Mouse (Mus musculus) layer of hippocampus, adult 9-10 months (tissue): ENCODE results near the gene Gm6588.
A peak's percentile ranks its signal among the peaks of the same experiment; 100 is the strongest.

Experiments
- DNase-seq: peaks from one replicate; pipeline ENCODE4 v3.0.0; 2022; ENCODE audit warnings: low spot score

The Gm6588 gene

DNA sequence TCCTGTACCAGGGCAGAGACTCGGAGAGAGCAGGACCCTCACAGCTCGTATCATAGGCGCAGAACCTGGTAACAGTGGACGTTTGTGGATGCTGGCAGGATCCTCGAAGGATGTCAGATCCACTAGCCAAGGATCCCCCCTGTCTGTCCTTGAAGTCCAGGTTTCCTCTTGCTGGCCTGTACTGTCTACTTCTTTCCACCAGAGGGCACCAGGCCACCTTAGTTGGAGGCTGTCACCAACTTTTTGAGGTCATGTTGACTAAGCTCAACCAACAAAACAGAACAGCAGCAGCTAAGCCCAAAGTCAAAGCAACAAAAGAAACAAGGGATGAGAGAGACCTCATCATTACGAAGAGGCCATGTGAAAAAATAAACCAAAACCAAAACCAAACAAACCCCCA is 20.9 kb downstream of the Gm6588 start:
- no peak for DNase-seq

DNA sequence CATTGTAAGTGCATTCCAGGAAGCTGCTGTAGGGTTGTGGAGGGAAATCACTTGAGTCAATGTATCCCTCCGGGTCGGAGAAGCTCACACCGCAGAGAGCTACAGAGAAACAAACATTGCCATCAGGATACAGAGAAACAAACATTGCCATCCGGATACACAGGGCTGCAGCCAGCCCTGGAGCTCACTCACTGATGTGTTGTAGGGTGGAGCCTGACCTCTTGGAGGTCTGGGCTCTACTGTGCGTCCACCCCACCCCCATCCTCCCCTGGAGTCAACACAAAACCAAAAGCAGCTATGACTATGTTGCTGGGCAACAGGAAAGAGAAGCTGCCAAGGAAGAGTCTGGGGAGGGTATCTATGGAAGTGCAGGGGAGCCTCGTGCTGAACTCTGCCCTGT is 24.2 kb downstream of the Gm6588 start:
- DNase-seq: no peak

- DNase-seq: no peak
These were observed 32.8 kb downstream of the Gm6588 start for GRCm38 (mm10) chr5:112481946-112482410.

DNA sequence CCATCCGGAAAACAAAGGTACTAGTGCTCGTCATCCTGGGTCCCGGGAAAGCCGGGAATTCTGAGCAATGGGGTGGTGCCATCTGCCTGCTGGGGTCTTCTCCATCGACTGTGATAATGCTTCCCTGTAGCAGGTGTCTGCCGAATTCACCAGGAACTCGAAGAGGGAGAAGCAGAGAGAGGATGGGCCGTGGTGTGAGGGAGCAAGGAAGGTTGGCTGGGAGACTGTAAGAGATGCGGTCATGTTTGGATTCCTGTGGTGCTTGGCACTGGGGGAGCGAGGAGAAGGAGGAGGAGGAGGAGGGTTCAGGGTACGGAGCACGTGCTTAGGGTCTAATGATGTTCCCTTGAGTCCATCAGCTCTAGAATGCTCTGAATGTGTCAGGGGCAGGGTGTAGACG is 33.3 kb downstream of the Gm6588 start:
- DNase-seq: no peak

DNA sequence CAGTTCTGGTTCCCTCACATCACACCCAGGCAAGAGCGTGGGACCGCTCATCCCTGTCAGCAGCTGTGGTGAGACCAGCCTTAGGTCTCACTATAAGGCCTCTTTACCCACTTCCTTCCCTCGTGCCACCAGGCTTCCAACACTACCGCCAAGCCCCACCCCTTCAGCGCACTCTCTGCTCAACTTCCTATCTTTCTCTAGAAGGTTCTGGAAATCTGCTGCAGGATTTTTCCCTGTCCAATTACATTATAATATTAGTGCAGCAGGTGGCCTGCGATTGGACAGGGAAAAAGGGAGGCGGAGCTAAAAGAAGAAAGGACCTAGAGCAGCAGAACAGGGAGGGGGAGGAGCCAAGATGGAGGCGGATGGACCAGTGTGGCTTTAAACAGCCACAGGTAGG is 33.8 kb downstream of the Gm6588 start:
- DNase-seq: no peak

DNA sequence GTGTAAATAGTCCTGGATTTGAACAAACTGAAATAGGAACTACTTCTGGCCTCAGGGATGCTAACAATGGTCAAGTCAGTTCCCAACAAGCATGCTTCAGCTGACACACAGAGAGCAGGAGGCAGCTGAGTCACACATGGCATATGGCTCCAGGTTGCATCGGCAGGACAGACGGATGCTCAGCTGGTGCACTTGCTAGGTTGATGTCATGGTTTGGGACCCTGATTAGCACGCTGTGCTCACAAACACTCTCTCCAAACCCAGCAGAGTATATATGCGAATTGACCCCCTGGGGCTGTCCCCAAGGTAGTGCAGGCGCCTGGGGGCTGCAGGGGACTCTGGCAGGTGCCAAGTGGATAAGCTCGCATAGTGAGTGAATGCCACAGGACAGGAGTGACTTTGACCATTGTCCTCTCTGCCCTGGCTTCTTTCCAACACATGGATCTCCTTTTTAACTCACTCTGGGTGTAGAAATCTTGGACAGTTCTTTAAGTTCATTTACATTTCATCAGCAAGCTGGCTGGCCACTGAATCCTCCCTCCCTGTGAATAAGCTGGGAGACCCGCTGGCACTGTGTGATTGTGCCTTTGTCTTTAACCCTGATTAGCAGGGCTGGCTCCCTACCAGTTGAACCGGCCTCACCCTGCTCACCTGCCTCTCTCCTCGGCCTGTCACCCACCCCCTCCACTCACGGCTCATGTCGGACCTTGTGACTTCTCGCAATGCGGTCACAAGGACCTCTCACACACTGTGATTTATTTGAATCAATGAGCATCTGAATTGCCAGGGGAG is 35.9 kb downstream of the Gm6588 start:
- peak; percentile 29 for DNase-seq

DNA sequence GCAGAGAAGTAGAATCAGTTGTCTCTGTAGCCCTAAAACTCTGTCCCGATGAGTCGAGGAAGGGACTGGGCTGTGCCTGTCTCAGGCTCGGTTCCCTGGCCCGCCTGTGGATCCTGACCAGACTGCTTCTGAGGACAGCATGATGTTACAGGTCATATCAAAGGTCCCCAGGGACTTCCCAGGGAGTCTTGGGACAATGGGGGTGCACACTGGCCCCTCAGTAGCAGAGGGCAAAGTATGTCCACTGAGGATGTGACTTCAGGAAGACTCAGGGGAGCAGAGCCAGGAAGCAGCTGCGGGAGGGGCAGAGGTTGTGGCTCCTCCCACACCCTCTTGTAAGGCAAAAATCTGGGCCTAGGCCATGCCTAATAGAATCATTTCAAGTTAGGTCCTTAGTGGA is 37.2 kb downstream of the Gm6588 start:
- DNase-seq: no peak

DNA sequence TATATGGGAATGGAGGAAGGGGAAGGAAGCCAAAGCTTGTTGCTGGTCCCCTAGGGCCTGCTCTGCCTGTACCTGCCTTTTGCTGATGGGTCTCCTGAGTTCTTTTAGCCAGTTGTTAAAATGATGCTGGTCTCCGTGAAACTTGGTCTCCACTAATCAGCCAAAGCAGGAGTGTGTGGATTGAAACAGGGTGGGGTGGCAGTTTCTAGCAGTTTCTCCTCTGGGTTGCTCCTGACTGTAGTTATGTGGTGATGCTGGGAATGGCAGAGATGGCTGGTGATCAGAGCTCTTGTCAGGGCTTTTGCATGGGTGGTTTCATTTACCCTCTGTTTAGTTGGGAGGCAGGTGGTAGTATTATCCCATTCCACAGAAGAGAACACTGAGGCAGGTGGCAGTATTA is 38.3 kb downstream of the Gm6588 start:
- DNase-seq: no peak

- DNase-seq: no peak
These were observed 39.0 kb downstream of the Gm6588 start for GRCm38 (mm10) chr5:112488101-112488776.

DNA sequence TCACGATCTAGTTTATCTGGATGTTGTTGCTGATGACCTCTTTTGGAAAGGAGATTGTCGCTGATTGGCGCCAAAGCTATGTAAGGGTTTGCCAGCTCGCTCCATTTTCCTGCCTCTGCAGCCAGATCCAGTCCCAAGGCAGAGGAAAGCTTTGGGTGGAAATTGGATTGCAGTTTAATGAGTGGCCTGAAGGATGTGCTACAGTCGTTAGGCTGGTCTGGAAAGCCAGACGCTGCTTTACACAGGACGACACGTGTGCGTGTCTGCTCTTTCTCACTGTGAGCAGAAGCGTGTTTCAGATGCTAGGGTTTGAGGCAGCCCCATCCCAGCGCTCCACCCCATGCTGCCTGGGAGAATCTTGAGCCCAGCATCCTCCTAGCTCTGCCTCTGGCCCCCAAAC is 42.3 kb downstream of the Gm6588 start:
- DNase-seq: no peak

- DNase-seq: no peak
These were observed 44.3 kb downstream of the Gm6588 start for GRCm38 (mm10) chr5:112493492-112493891.

- no peak for DNase-seq
These were observed 47.6 kb downstream of the Gm6588 start for GRCm38 (mm10) chr5:112496753-112497369.

GRCm38 (mm10) chr5:112498921-112499917 is 50.0 kb downstream of the Gm6588 start:
- DNase-seq: no peak

DNA sequence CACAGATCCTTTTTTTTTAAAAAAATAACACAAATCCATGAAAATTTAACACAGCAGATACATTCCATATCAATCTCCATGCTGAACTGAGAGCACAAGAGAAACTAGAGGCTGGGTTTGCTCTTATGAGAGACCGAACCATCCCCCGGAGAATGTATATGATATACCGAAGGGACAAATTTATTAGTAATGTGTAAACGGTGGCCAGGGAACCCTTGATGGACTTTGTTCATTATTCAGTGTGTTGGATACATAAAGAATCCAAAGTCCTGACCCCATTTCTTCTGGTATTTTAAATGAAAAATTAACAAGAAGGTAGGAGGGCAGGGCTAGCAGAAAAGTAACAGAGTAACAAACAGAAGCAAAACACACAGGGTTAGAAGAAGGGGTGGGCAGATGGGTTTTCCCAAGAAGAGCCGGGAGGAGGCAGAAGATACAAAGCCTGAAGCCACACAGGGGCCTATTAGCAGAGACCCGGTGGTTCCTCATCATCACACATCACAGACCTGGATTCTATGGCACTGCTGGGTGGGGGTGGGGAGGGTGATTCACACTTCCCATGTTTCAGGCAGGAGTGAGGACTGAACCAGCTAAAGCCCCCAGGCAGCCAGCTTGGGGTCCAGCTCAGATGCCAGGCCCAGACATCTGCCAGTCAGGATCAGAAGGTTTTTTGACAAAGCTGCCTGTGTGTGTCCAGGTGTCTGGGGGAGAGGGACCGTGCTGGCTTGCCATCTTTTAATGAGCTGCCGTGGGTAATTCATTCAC is 50.9 kb downstream of the Gm6588 start:
- DNase-seq: no peak
